Mouse (Mus musculus) adrenal gland, postnatal 10 days (tissue): ENCODE data around the gene Lypd4. TPM values are rescaled to one million over a fixed set of nuclear protein-coding genes. Genes with fewer than 3 reads are reported as not detected.
"Not testable (repeated sequence)": the region's sequence is repeated elsewhere in the genome, so short reads cannot be mapped to it uniquely, and the experiment has no call there.

Experiments
- DNase-seq: peaks from one replicate; pipeline ENCODE4 v3.0.0; 2021; ENCODE audit warnings: mixed read lengths
- total RNA-seq, 2 experiments: library from RNA; stranded (reverse); gene quantifications; 2 replicates each; pipeline ENCODE4 v1.2.3; 2021

The Lypd4 gene
- total RNA-seq, 2 experiments from 2014 or later: not detected

- no peak for DNase-seq
Observed at GRCm38 (mm10) chr7:24845713-24846112, 24.0 kb downstream of the Lypd4 start.

DNA sequence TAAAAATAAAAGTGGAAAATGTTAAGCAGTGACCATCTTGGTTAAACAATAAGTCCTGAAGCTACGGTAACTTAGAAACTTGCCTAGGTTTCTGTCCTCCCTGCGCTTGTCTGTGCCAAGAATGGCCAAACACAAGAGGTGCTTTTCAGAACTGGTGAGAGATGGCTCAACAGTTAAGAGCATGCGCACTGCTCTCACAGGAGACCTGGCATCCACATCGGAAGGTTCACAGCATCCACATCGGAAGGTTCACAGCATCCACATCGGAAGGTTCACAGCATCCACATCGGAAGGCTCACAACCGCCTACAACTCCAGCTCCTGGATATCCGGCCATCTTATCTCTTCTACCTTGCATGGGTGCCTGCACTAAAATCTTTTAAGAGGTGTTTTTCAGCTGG lies 24.6 kb downstream of the Lypd4 start:
- DNase-seq: no peak

GRCm38 (mm10) chr7:24844144-24844543 lies 25.6 kb downstream of the Lypd4 start:
- DNase-seq: peak; percentile 16

DNA sequence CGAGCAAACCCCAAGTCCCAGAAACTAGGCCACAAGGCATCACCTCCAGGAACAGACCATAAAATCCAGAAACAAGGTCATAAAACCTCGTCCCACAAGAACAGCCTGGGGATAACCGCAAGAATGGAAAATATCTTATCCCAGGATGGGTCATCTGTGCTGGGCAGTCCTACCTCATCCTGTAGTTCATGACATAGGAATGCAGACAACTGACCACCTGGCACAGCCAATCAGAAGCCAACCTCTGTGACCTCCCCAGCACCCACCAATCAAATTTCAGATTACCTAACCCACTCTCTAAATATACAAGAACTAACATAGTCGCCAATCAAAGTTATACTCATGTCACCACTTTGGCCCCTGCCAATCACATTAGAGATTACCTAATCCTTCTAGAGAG lies 28.7 kb downstream of the Lypd4 start:
- no peak for DNase-seq

GRCm38 (mm10) chr7:24840331-24840730 lies 29.4 kb downstream of the Lypd4 start:
- DNase-seq: no peak

DNA sequence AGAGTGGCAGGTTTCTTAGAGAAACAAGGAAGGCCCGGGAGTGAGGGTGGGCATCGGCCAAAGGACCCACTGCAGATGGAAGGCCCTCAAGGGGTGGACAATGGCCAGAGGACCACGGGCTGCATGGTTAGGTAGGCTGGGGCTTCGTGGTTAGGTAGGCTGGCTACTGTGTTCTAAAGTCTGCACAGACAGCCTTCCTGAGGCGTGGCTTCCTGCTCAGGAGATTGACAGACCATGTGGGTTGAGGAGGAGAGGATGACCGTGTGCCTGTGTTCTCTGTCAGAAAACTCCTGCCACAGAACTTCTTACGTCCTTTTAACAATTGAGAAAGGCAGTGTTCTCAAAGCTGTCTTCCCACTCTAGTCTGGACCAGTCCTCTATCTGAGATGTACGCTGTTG lies 30.3 kb downstream of the Lypd4 start:
- no peak for DNase-seq

GRCm38 (mm10) chr7:24838732-24839409 lies 30.9 kb downstream of the Lypd4 start:
- DNase-seq: not testable (repeated sequence)

GRCm38 (mm10) chr7:24827181-24827580 lies 42.6 kb downstream of the Lypd4 start:
- no peak for DNase-seq

DNA sequence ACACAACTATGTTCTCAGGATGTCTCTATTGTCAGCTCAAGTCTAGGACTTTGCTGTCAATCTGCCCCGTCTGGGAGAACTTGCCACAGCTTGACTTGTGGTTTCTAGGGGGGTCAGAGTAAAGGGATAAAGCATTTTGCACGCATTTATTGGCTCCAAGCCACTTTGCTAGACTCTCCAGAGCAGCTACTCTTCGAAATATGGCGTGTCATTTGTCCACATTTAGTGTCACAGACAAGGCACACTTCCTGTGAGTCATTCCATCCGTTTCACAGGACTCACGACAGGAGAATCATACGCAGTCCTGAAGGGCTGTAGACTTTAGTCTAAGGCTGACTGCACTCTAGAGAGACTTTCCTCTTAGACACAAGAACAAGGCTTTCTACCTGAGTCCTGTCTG lies 45.3 kb downstream of the Lypd4 start:
- no peak for DNase-seq

GRCm38 (mm10) chr7:24817502-24817901 lies 52.2 kb downstream of the Lypd4 start:
- DNase-seq: peak; percentile 87

Other genes with a start within 250 kb of the Lypd4 start
- under 1 TPM; 0.24 to 0.27 TPM for gene Lypd3, start 233.4 kb downstream of the Lypd4 start, total RNA-seq
- gene Tex101, start 193.3 kb downstream of the Lypd4 start, total RNA-seq: not detected
- not detected for gene BC049730, start 160.7 kb downstream of the Lypd4 start, total RNA-seq
- not detected for gene Gm4763, start 143.0 kb downstream of the Lypd4 start, total RNA-seq
- gene Cd177, start 109.6 kb downstream of the Lypd4 start, total RNA-seq: 1 to 10 TPM; 1.3 to 2.1 TPM
- under 1 TPM in 1 of 2 experiments, not detected in 1; 0.75 TPM for gene Ceacam10, start 92.7 kb downstream of the Lypd4 start, total RNA-seq
- gene Gm9844, start 7.7 kb downstream of the Lypd4 start, total RNA-seq: 1 to 10 TPM in 1 of 2 experiments, not detected in 1; 2.6 TPM
- gene Dmrtc2, start 116 bp upstream of the Lypd4 start, total RNA-seq: not detected
- 1,000 to 10,000 TPM; 1,109 to 1,195 TPM for gene Rps19, start 14.4 kb upstream of the Lypd4 start, total RNA-seq
- gene Cd79a, start 27.4 kb upstream of the Lypd4 start, total RNA-seq: 1 to 10 TPM; 9.6 to 9.8 TPM
- gene Arhgef1, start 33.0 kb upstream of the Lypd4 start, total RNA-seq: 100 to 1,000 TPM in 1 of 2 experiments, 10 to 100 TPM in 1; 93.0 to 137 TPM
- not detected for gene Gm4881, start 74.6 kb upstream of the Lypd4 start, total RNA-seq
- gene Rabac1, start 102.8 kb upstream of the Lypd4 start, total RNA-seq: 100 to 1,000 TPM; 222 to 234 TPM
- 10 to 100 TPM; 26.2 to 42.2 TPM for gene Atp1a3, start 136.0 kb upstream of the Lypd4 start, total RNA-seq
- 10 to 100 TPM; 16.1 to 25.3 TPM for gene Grik5, start 202.4 kb upstream of the Lypd4 start, total RNA-seq
- gene Zfp574, start 202.6 kb upstream of the Lypd4 start, total RNA-seq: 10 to 100 TPM; 18.3 to 18.5 TPM